Mouse (Mus musculus): ENCODE data around the gene Hnrnpl.

The Hnrnpl gene

DNA sequence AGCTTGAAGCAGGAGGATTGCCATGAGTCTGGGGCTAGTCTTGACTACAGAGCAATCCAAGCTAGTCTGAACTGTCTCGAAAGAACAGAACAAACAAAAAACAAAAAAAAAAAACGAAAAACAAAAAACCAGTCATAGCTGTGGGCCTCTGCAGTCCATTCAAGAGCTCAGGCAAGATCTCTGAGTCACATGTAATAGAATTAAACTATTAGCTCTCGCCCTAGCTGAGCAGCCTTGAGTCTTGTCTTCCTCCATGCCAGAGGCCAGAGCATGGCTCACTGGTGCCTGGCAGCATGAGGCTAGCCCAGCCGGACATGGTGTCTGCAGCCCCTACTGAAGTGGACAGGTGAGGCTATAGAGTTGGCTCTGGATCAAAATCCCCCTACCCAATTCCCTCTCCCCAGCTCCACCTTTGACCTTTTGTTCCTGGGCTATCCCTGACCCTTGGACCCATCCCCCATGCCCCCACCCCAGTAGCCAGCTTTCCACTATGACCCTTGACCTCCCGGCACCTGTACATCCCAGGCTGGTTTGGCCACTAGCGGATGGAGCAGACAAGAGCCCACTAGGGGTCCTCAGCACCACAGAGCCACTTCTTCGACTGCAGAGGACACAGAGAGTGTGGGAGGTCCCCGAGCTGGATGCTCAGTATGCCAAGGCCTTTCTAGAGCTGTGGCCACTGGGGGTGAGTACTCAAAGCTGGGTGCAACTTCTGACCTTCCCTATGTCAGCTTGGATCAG, 18.1 kb upstream of the Hnrnpl start:
- no peak for DNase-seq (ENCODE audit: extremely low spot score, low read depth, low spot score)

DNA sequence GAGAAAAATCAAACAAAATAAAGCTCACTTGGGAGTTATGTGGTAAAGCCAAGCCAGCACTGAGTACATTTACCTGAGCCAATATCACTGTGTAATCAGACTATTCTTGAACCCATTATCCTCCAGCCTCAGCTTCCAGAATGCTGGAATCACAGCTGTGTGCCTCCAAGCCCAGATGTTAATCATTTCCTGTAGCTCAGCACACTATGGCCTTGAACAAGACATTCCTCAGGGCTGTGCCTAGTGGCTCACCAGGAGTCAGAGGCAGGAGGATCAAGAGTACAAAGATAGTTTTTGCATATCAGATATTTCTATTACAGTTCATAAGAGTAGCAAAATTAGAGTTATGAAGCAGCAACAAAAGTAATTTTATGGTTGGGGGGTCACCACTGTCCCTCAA, 16.6 kb upstream of the Hnrnpl start:
- no peak for DNase-seq (ENCODE audit: extremely low spot score, low read depth, low spot score)

DNA sequence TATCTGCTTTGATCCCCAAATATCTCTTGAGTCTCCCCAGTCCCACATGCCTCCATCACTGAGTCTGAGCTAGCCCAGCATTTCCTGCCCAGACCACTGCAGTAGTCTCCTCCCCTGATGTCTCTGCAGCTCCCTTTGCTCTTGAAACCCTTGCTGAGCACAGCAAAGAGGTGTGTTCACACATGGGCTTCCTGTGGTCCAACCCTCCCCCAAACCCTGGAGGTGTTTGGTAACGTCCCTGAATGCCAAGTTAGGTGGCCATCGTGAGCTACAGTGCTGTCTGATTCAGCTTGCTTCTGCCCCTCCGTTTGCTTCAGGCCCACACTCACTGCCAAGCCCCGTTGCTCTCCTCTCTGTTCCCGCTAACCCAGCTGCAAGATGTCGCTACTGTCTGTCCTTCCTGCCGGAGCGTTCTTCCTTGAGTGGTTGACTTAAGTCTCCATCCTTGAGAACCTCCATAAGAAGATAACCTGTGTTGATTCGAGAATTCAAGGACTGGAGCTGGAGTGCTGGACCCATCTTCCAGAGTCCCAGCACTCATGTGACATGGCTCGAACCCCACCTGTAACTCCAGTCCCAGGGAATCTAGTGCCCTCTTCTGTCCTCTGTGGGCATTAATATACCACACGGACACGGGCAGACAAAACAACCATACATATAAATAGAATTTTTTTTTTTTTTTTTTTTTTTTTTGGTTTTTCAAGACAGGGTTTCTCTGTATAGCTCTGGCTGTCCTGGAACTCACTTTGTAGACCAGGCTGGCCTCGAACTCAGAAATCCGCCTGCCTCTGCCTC, 15.8 kb upstream of the Hnrnpl start:
- DNase-seq (ENCODE audit: extremely low spot score, low read depth, low spot score) = no peak

DNA sequence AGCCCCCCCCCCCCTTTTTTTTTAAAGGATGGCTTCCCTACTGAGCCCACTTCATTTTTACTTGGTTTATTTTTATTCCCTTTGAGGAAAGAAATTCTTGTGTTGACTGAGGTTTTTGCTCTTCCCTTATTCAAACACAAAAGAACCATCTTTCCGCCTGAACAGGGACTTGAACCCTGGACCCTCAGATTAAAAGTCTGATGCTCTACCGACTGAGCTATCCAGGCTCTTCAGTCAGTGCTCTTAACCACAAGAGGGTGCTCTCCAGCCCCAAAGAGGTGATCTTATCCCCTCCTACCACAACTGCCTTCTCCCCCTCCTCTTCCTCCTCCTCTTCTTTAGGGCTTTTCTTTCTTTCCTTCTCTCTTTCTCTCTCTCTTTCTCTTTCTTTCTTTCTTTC, 14.5 kb upstream of the Hnrnpl start:
- DNase-seq (ENCODE audit: extremely low spot score, low read depth, low spot score) = no peak

DNA sequence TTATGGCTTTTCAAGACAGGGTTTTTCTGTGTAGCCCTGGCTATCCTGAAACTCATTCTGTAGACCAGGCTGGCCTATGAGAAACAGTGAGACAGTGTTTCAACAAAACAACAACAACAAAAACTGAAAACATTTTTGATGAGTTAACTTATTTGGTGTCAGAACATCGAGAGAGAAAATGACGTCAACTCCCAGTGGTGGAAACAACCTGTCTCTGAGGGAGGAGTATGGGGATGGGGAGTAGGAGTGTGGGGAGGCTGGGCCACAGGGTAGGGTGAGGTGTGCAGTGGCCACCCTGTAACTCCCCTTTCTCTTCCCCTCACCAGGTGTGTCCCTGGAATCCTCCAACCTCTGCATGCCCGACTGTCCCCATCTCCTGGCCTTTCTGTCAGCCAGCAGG, 13.8 kb upstream of the Hnrnpl start:
- no peak for DNase-seq (ENCODE audit: extremely low spot score, low read depth, low spot score)

DNA sequence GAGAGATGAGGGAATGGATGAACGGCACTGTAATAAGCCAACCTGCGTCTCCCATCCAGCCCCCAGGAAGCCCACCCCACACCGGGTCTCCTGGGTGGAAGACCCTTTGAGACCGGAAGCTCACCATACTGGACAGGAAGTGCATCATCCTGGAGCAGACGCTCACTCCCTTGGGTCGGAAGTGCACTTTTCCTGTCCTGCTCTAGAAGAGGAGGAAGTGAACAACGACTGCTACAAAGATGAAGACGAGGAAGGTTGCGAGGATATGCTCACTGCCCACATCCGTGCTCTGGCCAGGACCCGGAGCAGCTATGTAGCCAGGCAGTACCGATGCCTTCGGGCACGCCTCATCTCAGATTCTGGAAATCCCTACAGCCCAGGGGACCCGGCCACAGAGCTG, 12.5 kb upstream of the Hnrnpl start:
- DNase-seq (ENCODE audit: extremely low spot score, low read depth, low spot score) = no peak

DNA sequence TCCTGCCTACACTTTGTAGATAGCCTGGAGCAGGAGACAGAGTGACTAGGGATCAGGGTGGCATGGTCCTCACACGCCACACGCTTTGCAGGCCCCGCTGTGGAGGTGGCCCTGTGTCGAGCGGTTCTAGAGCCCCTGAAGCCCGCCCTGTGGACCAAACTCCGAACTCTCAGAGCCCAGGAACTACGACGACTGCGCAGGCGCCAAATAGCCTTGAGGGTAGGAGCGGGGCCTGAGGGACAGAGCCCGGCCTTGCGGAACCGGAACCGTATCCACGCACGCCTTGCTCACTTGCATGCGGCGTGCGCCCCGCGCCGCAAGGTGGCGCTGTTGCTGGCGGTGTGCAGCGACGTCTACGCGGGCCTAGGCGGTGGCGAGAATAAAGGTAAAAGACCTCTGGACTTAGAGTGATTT, 11.8 kb upstream of the Hnrnpl start:
- no peak for DNase-seq (ENCODE audit: extremely low spot score, low read depth, low spot score)

DNA sequence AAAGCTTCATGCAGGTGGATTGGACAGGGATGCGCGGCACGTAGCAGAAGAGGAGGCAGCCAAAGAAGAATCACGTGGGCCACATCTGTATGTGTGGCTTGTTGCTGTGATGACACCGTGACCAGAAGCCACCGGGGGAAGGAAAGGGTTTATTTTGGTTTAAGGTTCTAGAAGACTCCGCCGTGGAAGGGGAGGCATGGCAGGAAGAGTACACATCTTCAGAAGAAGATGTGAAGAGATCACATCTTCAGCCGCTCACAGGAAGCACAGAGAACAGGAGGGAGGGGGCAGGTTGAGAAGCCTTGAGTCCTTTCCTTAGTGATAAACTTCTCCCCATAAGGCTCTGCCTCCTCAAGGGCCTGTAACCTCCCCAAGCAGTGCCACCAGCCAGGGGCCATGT, 8.3 kb upstream of the Hnrnpl start:
- no peak for DNase-seq (ENCODE audit: extremely low spot score, low read depth, low spot score)

DNA sequence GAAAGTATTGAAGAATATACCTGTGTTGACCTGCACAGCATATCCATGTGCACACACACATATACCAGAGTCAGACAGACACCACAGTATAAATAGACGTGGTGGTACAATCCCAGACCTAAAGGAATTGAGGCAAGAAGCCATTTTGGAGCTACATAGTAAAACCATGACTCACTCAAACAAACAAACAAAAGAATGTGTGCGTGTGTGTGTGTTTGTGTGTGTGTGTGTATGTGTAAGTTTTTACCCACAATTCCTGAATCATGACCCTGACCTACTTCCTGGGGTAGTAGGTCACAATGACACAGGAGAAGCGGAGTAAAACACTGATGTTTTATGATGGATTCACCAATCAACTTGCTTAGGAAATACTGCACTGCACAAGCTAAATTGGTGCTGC, 6.9 kb upstream of the Hnrnpl start:
- no peak for DNase-seq (ENCODE audit: extremely low spot score, low read depth, low spot score)

DNA sequence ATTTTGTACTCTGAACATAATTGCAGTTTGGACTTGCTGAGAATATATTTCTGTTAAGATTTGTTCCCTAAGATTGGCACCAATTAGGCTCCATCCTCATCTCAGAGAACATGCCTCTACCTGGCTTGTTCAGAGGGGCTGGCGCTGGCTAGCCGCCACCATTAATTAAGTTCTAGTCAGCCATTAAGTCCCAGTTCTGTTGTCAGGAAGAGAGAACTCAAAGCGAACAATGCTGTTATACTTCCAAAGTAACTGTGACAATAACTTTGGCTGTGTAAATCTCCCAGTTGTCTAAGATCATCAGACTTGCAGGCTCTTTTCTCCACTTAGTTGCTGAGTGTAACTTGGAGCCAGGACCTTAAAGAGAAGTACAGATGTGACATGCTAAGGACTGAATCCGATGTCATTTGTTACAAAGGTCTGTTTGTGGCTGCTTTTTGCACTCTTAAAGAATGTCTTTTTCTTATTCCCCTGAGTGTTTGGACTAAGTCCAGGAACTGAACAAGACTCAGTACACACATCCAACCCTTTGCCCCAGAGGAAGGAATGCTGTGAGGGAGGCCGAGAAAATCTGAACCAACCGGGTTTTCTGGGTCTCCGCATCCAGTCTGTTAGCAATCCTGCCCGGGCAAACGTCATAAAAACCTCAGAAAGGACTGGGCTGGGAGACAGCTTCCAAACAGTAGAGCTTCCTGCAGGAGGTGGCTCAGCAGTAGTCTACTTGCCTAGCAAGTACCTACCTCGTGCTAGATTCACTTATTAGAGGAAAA, 6.3 kb upstream of the Hnrnpl start:
- no peak for DNase-seq (ENCODE audit: extremely low spot score, low read depth, low spot score)

DNA sequence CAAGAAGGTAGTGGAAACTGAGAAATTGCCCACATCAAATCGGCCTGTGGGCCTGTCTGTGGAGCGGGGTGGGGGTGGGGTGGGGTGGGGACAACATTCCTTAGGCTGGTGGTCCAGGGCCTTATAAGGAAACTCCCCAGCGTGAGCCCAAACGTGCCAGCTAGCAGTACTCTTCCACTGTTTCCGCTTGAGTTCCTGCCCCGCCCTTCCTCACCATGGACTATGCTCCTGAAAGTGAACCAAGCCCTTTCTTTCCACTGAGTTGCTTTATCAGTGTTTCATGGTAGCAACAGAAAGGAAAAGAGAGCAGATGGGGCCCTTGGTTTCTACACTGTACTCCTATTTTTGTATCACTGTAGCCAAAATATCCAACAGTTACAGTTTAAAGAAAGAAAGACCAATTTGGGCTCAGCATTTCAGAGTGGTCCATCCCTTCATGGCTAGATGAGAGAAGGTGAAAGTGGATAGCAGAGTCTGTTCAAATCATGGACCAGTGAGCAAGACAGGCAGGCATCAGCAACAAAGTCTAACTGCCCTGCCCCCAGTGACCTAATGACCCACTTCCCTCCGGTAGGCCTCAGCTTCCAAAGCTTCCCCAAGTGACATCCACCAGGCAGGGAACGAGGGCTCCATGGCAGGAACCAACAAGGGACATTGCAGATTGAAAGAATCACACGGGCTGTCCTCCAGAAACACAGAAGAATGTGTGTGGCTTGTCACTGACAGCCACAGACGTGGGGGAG, 5.3 kb upstream of the Hnrnpl start:
- no peak for DNase-seq (ENCODE audit: extremely low spot score, low read depth, low spot score)

DNA sequence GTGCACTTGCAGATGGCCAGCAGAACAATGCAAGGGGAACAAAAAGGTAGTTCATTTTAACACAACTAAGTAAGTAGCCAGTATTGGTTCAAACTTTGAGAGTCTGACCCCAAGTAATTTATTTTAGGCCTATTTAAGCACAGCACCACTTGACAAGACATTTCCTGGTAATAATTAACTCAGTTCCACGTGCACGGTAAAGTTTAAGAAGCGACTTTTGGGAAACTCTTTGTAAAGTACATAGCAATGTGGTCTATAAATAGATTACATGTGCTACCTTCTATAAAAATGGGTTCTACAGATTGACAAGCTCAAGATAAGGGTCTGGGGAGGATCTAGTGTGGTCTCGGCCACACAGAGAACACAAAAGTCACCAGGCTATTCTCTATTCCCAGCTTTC, 4.6 kb upstream of the Hnrnpl start:
- no peak for DNase-seq (ENCODE audit: extremely low spot score, low read depth, low spot score)

DNA sequence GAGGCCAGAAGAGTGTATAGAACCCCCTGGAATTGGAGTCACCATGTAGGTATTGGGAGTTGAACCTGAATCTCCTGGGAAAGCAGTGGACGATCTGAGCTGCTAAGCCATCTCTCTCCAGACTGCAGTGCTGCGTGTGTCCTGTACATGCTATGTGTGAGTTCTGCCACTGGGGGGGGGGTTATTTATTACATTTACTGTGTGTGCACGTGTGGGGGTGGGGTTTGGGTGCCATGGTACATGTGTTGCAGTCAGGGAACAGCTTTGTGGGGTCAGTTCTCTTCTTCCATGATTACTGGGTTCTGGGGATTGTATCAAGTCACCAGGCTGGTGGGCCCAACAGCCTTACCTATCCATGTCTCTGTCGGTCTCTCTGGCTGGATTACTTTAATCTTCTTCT, 1.5 kb upstream of the Hnrnpl start:
- DNase-seq (ENCODE audit: extremely low spot score, low read depth, low spot score) = no peak

DNA sequence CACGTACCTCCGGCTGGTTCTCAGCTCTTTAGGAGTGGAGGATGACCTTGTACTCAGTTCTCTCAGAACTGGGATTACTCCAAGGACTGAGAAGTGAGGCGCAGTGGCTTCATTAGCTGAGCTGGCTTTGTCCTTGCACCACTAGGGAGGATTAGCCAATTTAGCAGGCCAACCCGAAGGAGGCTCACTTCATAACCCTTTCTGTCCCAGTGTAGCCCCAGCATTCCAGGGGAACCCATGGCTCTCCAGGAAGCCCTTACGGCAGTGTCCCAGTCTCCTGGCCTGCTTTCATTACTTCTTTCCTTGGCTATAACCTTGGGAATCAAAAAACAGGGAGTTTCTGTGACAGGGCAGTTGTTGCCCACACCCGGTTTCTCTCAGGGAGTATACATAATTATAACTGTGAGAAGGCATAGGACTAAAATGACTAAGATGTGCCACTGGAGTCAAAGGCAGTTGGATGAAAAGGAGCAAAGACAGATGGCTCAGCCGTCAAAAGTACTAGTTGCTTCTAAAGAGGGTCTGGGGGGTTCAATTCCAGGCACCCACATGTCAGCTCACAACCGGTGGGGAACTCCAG, 610 bp upstream of the Hnrnpl start:
- no peak for DNase-seq (ENCODE audit: extremely low spot score, low read depth, low spot score)

DNA sequence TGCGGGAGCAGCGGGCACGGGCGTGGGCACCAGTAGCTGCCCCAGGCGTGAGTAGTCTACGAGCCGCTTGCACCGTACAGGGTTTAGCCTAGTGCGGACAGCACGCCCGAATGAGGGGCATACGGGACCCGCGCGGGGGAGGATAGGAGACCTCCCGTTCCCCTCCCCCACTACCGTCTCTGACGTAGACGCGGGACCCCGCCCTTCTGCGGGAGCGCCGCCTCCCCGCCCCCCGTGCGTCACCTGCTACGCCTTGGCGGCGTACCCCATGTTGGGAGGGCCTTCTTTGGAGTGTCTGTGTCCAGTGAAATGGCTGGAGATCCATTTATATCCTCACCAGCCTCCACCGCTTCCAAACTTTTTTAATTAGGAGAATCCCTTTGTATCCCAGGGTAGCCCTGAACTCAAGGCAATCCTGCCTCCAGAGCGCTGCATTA, 634 bp downstream of the Hnrnpl start:
- peak; percentile 72 for DNase-seq (ENCODE audit: extremely low spot score, low read depth, low spot score)

DNA sequence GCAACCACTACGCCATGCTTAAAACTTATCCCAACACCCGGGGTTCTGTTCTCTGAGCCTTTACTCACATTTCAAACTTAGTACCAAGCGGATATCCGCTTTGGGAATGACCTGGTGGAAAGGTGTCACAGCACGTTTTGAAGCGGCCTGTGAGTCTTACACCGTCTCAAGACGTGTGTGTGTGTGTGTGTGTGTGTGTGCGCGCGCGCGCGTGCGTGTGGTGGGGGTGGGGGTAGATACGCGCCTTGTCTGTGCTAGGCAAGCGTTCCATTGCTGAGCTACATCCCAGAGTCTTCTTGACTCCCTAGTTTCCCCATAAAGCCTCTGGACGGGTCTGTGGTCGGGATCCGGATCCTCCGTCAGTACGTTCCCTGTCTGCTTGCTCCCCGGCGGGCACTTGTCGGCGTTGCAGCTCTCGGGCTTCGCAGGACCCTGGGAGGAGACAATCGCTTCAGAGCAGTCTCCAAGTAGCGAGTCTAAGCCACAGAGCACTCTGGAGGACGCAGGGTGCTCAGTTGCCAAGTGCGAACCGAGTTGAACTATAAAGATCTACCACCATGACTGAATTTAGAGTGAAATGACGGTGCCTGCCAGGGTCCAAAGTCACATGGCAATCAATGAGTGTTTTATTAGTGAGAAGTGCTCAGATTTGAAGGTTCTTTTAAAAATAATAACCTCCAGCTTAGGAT, 1.2 kb downstream of the Hnrnpl start:
- no peak for DNase-seq (ENCODE audit: extremely low spot score, low read depth, low spot score)

DNA sequence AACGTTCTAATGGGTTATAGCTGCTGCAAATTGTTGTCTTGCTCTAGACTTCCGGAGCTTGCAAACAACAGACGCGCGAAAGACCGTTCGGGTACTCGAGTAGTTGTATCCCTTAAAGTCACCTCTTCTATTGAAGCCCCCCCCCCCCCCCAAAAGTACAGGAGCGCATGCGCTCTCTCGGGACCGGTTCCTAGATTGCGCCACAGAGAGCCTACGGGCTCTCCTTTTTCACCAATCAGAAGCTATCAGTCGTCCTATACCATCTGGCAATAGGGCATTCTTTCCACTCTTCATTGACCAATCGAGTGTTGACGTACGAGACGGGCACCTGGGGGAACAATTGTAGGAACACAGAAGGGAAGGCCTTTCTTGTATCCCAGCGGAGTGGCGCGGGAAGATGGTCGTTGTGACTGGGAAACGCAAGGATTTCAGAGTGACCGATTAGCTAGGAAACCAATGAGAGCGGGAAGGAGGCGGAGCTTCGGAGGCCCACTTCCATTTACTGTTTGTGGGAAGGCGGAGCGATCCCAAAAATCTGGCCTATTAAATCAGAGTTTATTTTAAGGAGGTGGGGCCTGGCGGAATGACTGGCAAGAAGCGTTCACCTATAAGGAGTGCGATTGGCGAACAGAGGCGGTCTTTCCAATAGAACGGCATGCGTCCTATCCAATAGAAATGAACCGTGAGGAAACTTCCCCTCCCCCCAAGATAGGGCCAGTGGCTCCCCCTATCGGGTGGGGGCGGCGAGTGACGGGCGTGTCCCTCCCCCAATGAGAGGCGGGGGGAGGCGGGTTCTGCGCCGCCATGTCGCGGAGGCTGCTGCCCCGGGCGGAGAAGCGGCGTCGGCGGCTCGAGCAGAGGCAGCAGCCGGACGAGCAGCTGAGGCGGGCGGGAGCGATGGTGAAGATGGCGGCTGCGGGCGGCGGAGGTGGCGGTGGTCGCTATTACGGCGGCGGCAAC, 2.0 kb downstream of the Hnrnpl start:
- peak; percentile 99 for DNase-seq (ENCODE audit: extremely low spot score, low read depth, low spot score)

DNA sequence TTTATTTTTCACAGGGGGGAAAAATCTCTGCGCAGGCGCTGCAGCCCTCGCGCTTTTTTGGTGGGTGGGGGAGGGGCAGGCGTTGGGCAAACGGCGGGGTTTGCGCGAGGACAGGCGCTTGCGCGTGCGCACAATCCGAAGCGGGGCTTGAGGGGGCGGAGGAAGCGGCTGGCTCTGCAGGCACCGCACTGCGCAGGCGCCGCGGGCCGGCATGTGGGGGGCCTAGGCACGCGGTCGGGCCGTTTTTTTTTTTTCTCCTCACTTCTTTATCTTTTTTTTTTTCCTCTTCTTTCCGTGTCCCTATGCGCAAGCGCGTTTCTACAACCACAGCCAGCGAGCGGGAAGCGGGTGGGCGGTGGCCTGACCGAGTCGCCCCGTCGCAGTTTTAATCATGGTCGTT, 2.9 kb downstream of the Hnrnpl start:
- DNase-seq (ENCODE audit: extremely low spot score, low read depth, low spot score) = no peak

DNA sequence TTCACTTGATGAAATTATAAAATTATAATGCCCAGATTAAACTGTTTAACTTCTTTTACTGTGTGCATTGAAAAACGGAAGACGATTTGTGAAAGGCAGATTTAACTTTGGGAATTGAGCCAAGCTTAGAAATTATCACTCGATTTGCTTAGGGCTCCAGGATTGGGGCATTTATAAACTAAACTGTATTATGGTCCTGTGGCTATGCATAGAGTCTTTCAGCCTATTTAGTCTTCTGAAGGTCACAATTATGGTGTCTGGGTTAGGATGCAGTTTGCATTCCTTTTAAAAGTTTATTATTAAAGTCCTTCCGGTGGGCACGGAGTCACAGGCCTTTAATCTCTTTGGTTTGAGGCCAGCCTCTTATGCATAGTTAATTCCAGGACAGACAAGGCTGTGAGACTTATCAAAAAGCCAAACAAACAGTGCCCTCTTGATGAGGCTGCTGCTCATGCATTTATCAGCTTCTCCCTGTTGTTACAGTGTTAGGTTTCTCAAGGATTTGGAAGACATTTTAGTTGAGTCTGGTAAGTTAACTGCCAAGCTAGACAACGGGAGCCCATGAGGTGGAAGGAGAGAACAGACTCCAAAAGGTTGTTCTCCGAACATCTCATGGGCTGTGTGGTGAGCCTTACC, 3.4 kb downstream of the Hnrnpl start:
- DNase-seq (ENCODE audit: extremely low spot score, low read depth, low spot score) = no peak

Data from hindlimb bud, embryonic 11.5 days (tissue).